Mouse (Mus musculus) testis, adult 2 months (tissue): Measurements from ENCODE around the gene Rab11fip5.

Experiments
- CTCF ChIP-seq: fragments of 200-500 bp; IDR thresholded peaks from 2 replicates; pipeline ENCODE4 v1.5.1; 2012; ENCODE audit warnings: low read depth, mild to moderate bottlenecking, inconsistent platforms, low read length, moderate library complexity; ENCODE audit not compliant: control insufficient read depth, insufficient read depth, insufficient replicate concordance
- POLR2A ChIP-seq: fragments of 200-500 bp; IDR thresholded peaks from 2 replicates; pipeline ENCODE4 v1.6.1; 2012; ENCODE audit warnings: low read depth, mild to moderate bottlenecking, inconsistent platforms, low read length, moderate library complexity; ENCODE audit not compliant: control insufficient read depth

DNA sequence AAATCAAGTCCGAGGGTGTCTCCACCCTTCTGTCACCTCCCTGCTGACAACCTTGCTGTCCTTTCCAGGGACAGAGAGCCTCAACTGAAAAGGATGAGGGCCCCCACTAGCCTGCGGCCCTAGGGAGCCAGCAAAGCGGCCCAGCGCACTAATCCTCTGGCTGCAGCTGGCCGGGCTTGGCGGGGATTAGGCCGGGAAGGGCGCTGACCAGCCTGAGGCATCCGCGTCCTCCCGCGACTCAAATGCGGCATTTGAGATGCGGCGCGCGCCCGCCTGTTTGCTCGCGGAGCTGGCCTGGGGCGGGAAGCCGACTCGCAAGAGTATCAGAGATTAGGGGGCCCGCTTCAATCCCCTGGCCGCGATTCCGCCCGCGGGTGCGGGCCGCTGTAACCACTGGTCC, 34.6 kb upstream of the Rab11fip5 start:
- TF ChIP-seq POLR2A (no peak), CTCF (no peak)
